Mouse (Mus musculus) bone marrow, adult 2 months (tissue): ENCODE data around the gene Plekha1.

Experiments
- CTCF ChIP-seq: fragments of 200-500 bp; IDR thresholded peaks from 2 replicates; pipeline ENCODE4 v1.5.1; 2011; ENCODE audit warnings: low read length, control low read depth; ENCODE audit not compliant: control insufficient read depth, insufficient read depth
- POLR2A ChIP-seq: fragments of 200-500 bp; IDR thresholded peaks from 2 replicates; pipeline ENCODE4 v1.6.1; 2011; ENCODE audit warnings: low read depth, mild to moderate bottlenecking, control low read depth, low read length, borderline replicate concordance; ENCODE audit not compliant: control insufficient read depth

DNA sequence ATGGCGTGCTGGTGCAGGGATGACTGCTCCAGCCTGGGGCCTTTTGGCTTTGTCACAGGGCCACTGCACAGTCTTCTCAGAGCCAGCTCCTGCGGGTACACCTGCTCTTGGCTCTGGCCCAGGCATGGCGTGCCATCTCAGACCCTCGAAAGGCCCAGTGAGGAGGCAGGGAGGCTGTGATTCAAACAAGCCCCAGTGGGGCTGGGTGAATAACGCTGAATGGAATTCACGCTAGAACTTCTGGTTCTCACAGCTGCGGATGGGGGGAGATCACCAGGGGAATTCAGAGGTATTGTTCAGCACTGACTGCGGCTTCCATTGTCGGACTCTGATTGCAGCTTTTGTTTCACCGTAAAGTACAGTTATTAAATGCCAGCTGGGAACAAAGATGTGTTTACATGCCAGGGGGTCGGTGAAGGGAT is 4.8 kb upstream of the Plekha1 start:
- TF ChIP-seq CTCF (no peak), POLR2A (no peak)
